Mouse (Mus musculus): Measurements from ENCODE around the gene Vipr1. TPM values are rescaled to one million over a fixed set of nuclear protein-coding genes. Genes with fewer than 3 reads are reported as not detected.

Gene Vipr1
- total RNA-seq, 2 experiments from 2014 or later, result 0.61 to 0.99 TPM

DNA sequence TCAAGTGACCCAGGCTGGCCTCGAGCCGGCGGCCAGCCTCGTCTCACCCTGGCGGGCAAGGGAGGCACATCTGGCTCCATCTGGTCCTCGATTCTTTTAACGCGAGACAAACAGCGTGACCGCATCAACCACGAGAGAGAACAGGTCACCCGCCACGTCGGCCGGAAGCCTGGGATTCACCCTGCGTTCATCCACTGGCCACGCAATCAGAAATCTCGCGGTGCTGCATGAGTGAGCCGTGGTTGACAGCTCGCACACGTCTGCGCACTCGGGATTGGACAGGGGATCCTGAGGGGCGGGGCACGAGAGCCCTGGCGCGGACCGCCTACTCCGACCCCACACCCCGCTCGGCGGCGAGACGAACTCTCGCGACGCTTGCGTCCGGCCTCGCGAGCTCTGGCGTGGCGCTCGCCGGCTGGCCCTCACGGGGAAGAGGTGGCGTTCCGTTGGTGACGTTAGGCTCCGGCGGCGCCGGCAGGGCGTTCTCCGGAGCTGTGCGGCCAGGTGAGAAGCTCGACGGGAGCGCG is 76.3 kb downstream of the Vipr1 start, which contains the start of gene Nktr:
Gene Nktr, plus strand, starts transcription at position 378 of the 527 bp plus-strand sequence.
- peak; percentile 96 for DNase-seq

DNA sequence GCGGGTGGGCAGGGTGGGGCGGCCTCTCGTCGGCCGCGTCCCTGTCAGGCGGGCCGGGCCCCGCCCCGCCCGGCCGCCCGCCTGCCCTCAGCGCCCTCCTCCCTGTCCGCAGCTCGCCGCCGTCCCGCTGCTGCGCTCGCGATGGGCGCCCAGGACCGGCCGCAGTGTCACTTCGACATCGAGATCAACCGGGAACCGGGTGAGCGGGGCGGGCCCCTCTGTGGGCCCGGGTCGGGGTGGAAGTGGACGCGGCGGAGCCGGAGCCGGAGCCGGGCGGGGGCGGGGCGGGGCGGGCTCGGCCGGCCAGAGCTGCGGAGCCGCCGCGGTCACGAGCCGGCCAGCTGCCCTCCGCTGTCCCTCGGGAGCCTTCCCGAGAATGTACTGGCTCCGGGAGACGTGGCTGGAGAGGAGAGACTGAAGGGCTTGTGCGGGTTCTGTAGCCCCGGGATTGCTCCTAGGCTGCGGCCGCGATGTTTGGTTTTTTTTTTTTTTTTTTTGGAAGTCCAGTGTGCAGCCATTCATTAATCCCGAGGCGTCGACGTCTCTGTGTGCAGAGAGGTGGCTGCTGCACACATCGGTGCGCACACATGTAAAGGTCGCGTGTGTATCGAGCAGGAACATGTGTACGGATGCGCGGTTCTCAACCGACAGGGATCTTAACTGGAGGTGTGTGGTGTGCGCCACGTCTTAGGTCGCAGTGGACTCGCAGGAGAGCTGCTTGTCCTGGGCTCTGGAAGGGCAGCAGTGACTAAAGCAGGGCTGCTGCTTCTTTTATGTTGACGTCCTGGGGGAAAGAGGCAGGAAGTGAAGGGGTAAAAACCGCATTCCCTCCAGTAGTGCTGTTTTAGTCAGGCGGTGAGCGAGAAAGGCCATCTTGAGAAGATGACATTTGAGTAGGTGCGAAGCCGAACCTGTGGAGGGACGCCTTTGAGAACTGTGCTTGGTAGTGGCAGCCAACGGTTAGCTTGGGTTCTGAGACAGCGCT is 77.1 kb downstream of the Vipr1 start:
- DNase-seq, result peak; percentile 69

Other genes starting within 250 kb of the Vipr1 start
- gene Cck, start 147.0 kb upstream of the Vipr1 start, total RNA-seq (2021), result 1 to 10 TPM; 3.4 to 3.5 TPM
- gene Lyzl4, start 620 bp upstream of the Vipr1 start, total RNA-seq (2021), result under 1 TPM in 1 of 2 experiments, not detected in 1; 0.81 TPM
- 1 to 10 TPM; 4.7 to 5.5 TPM for gene Sec22c, start 62.8 kb downstream of the Vipr1 start, total RNA-seq (2021)
- gene Ss18l2, start 67.6 kb downstream of the Vipr1 start, total RNA-seq (2021), result 10 to 100 TPM; 80.2 to 85.8 TPM
- gene Nktr, start 76.5 kb downstream of the Vipr1 start, total RNA-seq (2021), result 10 to 100 TPM; 36.5 to 57.9 TPM
- gene Zfp651, start 116.6 kb downstream of the Vipr1 start, total RNA-seq (2021), result 10 to 100 TPM; 72.2 to 76.5 TPM
- gene Klhl40, start 134.9 kb downstream of the Vipr1 start, total RNA-seq (2021), result 100 to 1,000 TPM; 113 to 118 TPM
- 100 to 1,000 TPM; 256 to 285 TPM for gene Hhatl, start 149.8 kb downstream of the Vipr1 start, total RNA-seq (2021)
- under 1 TPM; 0.79 to 0.85 TPM for gene Ccdc13, start 196.7 kb downstream of the Vipr1 start, total RNA-seq (2021)
- 10 to 100 TPM; 75.4 to 98.1 TPM for gene Higd1a, start 215.6 kb downstream of the Vipr1 start, total RNA-seq (2021)

All from gastrocnemius, postnatal 10 days (tissue).